Mouse (Mus musculus) mouse trophoblast stem cell (cell line): ENCODE results near the gene Hoxa13.

ENCODE experiments used
- in situ Hi-C, 2 experiments: fragments of 300-500 bp; cut with MseI, MboI; formaldehyde crosslinking; loops; 2 replicates in 1 of 2; 3 replicates in 1 of 2; pipeline ENCODE4 v1.15.1; 2025

Gene Hoxa13

GRCm38 (mm10) chr6:52237346-52238154, 23.1 kb downstream of the Hoxa13 start:
- in situ Hi-C loops: no loop called here

GRCm38 (mm10) chr6:52236806-52237205, 23.9 kb downstream of the Hoxa13 start:
- in situ Hi-C loops: no loop called here

- in situ Hi-C loops: no loop called here
Observed at GRCm38 (mm10) chr6:52235866-52236265, 24.8 kb downstream of the Hoxa13 start.

GRCm38 (mm10) chr6:52235267-52235666, 25.4 kb downstream of the Hoxa13 start:
- in situ Hi-C loops: no loop called here

- in situ Hi-C loops: no loop called here
Observed at GRCm38 (mm10) chr6:52234428-52235140, 26.1 kb downstream of the Hoxa13 start.

- in situ Hi-C loops: no loop called here
Observed at GRCm38 (mm10) chr6:52233546-52234427, 26.9 kb downstream of the Hoxa13 start.

GRCm38 (mm10) chr6:52232984-52233545, 27.6 kb downstream of the Hoxa13 start:
- in situ Hi-C loops: no loop called here

- in situ Hi-C loops: no loop called here
Observed at GRCm38 (mm10) chr6:52232568-52232965, 28.1 kb downstream of the Hoxa13 start.

GRCm38 (mm10) chr6:52231885-52232567, 28.7 kb downstream of the Hoxa13 start:
- in situ Hi-C loops: no loop called here

- in situ Hi-C loops: no loop called here
Observed at GRCm38 (mm10) chr6:52230516-52231165, 30.0 kb downstream of the Hoxa13 start, which contains the start of gene Hoxa9. TSS of gene Hoxa9 (minus strand) at chr6:52231089.

- in situ Hi-C loops: no loop called here
Observed at GRCm38 (mm10) chr6:52229558-52230416, 30.9 kb downstream of the Hoxa13 start.

GRCm38 (mm10) chr6:52228475-52229465, 31.9 kb downstream of the Hoxa13 start:
- in situ Hi-C loops: no loop called here

- in situ Hi-C loops: no loop called here
Observed at GRCm38 (mm10) chr6:52227470-52228222, 33.0 kb downstream of the Hoxa13 start.

GRCm38 (mm10) chr6:52226569-52227257, 34.0 kb downstream of the Hoxa13 start:
- in situ Hi-C loops: no loop called here

GRCm38 (mm10) chr6:52225612-52226568, 34.8 kb downstream of the Hoxa13 start:
- in situ Hi-C loops: no loop called here
